8 mouse cellular contexts compared by ENCODE assay signal in genomic region chrX:162643091-162643788, GRCm38 (mm10). TPM values are rescaled to one million over a fixed set of nuclear protein-coding genes. Genes with fewer than 3 reads are reported as not detected.
DNase-seq lines count a peak whose midpoint lies in the region; ATAC-seq lines count a peak whose summit lies in the region.

Reps2 (minus strand) TSS chrX:162643649.

- no peaks in the 10 kb centered on the region for H3K9me3 ChIP-seq in hindbrain, embryonic 14.5 days (ENCODE audit: control insufficient read depth, low read length)

- H3K4me2 ChIP-seq in hindbrain, embryonic 14.5 days (replicated peaks): peak within 1 kb of the TSS; percentile 55

- peak within 1 kb of the TSS; percentile 63 for H3K9ac ChIP-seq in hindbrain, embryonic 14.5 days

- WGBS in hindbrain, embryonic 14.5 days: 28% methylated on average over 50 of the region's 61 CpGs

- H3K36me3 ChIP-seq in hindbrain, embryonic 14.5 days (replicated peaks; ENCODE audit: control insufficient read depth, insufficient read depth): no peaks in the 10 kb centered on the region

- 0 out of 2 replicates have a peak, but pooled peaks cover 3% of the 10 kb centered on the region for H3K4me1 ChIP-seq in hindbrain, embryonic 14.5 days (replicated peaks; ENCODE audit: control insufficient read depth, insufficient read depth, low read length)

- ATAC-seq in hindbrain, embryonic 14.5 days (ENCODE audit: low FRiP score): peak; percentile 97

- DNase-seq in ZHBTc4 (ENCODE audit: low read depth, low spot score): peak; percentile 91
- DNase-seq in cerebellum, postnatal 36 days: peak; percentile 69 to 83
- DNase-seq in frontal cortex, postnatal 36 days (ENCODE audit: low spot score in 2 of 2): peak; percentile 70 to 75
- peak; percentile 70 for DNase-seq in hindbrain, embryonic 14.5 days (ENCODE audit: low spot score)
- peak; percentile 56 for DNase-seq in left cerebral cortex, adult 11 months (ENCODE audit: low spot score)
- DNase-seq in lung, postnatal 25 days (ENCODE audit: low spot score): peak; percentile 77
- DNase-seq in retina, postnatal 7 days (ENCODE audit: low read depth, low spot score): peak; percentile 38
- DNase-seq in urinary bladder, adult 18-20 months (ENCODE audit: low spot score in 2 of 2): peak; percentile 73 to 74

- peak within 1 kb of the TSS; percentile 69 for H3K4me3 ChIP-seq in hindbrain, embryonic 14.5 days (replicated peaks; ENCODE audit: low read length)

- H3K27ac ChIP-seq in hindbrain, embryonic 14.5 days: no peak within 1 kb of the TSS; the same call in 1 of the 2 replicates

- peaks cover 8% of the 10 kb centered on the region for H3K27me3 ChIP-seq in hindbrain, embryonic 14.5 days (ENCODE audit: control insufficient read depth, insufficient read depth, low read length)

RNA-seq across cellular contexts. Expression of gene Reps2, which starts in this region (rescaled TPM):
- 3.7 and 3.8 TPM in 2 replicates for polyA plus RNA-seq in hindbrain, embryonic 14.5 days (2014; fragmentation: Nextera tagmentation; extraction: Ambion mirVana)

Comparison
In these comparisons a context has a peak if more than half of its experiments do, and no peak if none do; other contexts are left out.
1. DNase-seq: peak in every context shown above with its lines; median percentile 91 in ZHBTc4; 77 in lung, postnatal 25 days; 76 in cerebellum, postnatal 36 days; 74 in urinary bladder, adult 18-20 months; 72 in frontal cortex, postnatal 36 days; 70 in hindbrain, embryonic 14.5 days; 56 in left cerebral cortex, adult 11 months; 38 in retina, postnatal 7 days.